Mouse (Mus musculus) CH12F3 (cell line): Measurements from ENCODE around the gene Eif3a.

Experiments
- in situ Hi-C: fragments of 300-500 bp; cut with MboI; formaldehyde crosslinking; loops from 2 replicates; pipeline ENCODE4 v1.14.3; 2020; ENCODE audit warnings: low sequenced_read_pairs

Eif3a gene

GRCm38 (mm10) chr19:60758896-60759835 lies 31.3 kb downstream of the Eif3a start:
- in situ Hi-C loops, result no loop called here

GRCm38 (mm10) chr19:60757099-60757785 lies 33.2 kb downstream of the Eif3a start:
- in situ Hi-C loops, result no loop called here

GRCm38 (mm10) chr19:60756192-60757098 lies 34.0 kb downstream of the Eif3a start:
- in situ Hi-C loops, result no loop called here

DNA sequence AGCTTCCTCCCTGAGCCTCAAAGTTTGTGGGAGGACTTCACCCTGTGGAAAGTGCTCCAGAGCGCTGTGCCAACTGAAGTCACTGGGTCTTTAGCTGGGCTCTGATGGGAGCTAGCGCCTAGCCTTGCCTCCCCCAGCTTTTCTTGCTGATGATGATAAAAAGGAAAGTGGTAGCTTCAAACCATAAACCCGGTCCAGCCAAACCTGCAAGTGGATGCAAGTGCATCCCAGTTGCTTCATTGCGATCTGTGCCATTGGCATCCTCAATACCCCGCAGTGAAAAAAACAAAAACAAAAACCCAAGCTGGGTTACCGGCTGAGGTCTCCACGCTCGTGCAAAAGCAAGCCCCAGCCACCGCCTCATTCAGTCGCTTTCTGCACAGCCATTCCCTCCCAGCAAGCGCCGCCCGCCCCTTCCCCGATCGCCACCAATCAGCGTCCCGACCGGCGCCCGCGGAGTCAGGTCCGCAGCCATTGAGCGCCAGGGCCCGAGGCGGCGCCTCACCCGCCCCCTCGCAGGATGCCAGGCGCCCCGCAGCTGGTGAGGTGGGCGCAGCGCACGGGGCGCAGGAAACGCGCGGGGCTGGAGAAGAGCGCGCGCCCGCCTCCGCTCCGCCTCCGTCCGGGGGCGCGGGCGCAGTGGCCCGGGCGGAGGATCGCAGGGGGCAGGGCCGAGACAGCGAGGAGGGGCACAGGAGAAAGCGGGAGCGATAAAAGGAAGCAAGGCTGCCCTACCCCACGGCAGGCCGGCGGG lies 34.8 kb downstream of the Eif3a start, which contains the start of gene Nanos1:
Gene Nanos1, plus strand, starts transcription at position 550 of the 754 bp plus-strand sequence.
- in situ Hi-C loops, result no loop called here

- in situ Hi-C loops, result no loop called here
These were observed 42.7 kb downstream of the Eif3a start for GRCm38 (mm10) chr19:60747801-60748200.

DNA sequence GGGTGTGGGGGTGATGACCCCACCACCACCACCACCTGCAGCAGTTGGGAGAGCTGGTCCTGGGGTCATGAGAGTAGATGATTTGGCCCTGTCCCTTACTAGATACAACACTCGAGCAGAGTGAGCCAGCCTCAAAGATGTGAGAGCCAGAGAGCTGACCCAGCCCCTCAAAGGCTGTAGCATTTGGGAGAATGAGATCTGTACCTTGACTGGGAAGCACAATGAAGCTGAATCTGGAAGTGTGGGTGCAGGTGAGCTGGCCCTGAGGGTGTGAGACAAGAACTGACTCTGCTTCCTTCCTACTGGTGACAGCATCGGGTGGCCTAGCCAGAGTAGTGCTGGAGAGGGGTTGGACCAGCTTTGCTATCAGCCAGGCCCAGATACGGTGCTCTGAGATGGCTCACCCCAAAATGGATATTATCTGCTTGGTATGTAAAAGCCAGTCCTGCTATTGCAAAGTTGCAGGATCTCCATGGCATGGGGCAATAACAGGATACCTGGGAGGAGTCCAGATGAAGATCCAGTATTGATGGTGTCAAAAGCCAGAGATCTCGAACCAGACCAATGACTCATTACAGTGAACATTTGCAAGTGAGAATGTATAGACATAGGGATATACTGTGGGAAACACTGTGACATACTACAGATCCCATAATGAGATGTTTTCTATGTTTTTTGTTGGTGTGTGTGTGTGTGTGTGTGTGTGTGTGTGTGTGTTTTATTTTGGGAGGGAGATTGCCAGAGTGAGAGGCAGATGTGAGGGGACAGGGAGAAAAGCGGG lies 46.5 kb downstream of the Eif3a start:
- in situ Hi-C loops, result no loop called here

DNA sequence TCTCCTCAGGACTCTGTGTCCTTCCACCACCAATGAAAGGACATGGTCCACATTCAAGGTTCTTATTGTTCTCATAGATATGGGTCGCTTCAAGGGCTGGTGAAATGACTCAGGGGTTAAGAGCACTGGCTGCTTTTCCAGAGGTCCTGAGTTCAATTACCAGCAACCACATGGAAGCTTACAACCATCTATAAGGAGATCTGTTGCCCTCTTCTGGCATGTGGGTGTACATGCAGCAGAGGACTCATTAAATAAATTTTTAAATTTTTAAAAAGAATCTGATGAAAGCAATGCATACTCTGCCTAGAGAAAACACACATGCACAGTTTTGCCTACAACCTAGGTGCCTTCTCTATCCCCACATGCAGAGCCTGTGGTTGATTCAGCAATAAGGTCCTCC lies 49.9 kb downstream of the Eif3a start:
- in situ Hi-C loops, result no loop called here

GRCm38 (mm10) chr19:60731966-60732365 lies 58.5 kb downstream of the Eif3a start:
- in situ Hi-C loops, result no loop called here

DNA sequence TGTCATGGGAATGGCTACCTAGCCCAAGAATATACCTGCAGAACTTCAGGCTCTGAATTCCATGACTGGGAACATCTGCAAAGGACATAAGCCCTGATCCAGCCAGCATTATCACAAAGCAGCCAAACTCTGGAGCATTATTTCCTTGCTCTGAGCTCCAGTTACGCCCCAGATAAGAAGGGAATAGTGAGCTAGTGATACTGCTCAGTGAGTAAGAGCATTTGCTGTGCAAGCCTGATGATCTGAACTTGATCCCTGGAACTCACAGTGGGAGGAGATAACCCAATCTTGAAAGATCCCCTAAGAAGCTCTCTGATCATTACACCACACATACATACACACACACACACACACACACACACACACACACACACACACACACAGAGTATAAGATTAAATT lies 59.2 kb downstream of the Eif3a start:
- in situ Hi-C loops, result no loop called here

GRCm38 (mm10) chr19:60730281-60730852 lies 60.1 kb downstream of the Eif3a start:
- in situ Hi-C loops, result no loop called here

GRCm38 (mm10) chr19:60716381-60716780 lies 74.1 kb downstream of the Eif3a start:
- in situ Hi-C loops, result no loop called here

DNA sequence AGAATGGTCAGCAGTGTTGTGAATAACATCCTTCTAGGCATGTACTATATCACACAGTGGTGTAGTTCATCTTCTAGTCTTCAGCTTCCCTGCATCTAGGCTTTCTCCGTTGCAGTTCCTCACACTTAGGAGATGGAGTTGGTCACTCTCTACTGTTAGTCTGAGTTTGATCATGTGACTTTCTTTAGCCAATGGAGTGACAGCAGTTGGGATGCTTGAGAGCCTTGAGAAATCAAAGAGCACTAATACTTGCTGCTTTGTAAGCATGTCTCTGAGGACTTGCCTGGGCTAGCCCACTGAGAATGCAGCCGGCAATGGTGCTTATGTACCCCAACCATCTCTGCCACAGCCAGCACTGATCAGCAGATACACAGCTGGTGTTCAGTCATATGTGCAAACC lies 77.9 kb downstream of the Eif3a start:
- in situ Hi-C loops, result no loop called here
